Mouse (Mus musculus): ENCODE results near the gene Hbs1l. TPM values are rescaled to one million over a fixed set of nuclear protein-coding genes. Genes with fewer than 3 reads are reported as not detected.

Gene Hbs1l
- polyA plus RNA-seq, 1 experiment from 2014 or later, result 142 TPM

- no peak overlapping the region for H3K4me3 ChIP-seq (ENCODE audit: low read depth, low read length)
- no peak overlapping the region for H3K27ac ChIP-seq (ENCODE audit: low read depth, low read length)
- H3K27me3 ChIP-seq (ENCODE audit: control insufficient read depth, insufficient read depth, low read length), result no peaks in the 10 kb centered on the region
- H3K36me3 ChIP-seq (ENCODE audit: control insufficient read depth, insufficient read depth, low read length), result peaks cover 10% of the 10 kb centered on the region
- DNase-seq (ENCODE audit: low spot score, missing footprints), result no peak
- no peak overlapping the region for H3K9ac ChIP-seq (ENCODE audit: low read length)
- no peaks in the 10 kb centered on the region for H3K4me1 ChIP-seq (ENCODE audit: control insufficient read depth, insufficient read depth, low read length)
- H3K9me3 ChIP-seq (ENCODE audit: control insufficient read depth, low read length), result no peaks in the 10 kb centered on the region
- no peak for ATAC-seq (ENCODE audit: low FRiP score)
- H3K4me2 ChIP-seq, result no peak overlapping the region
- WGBS, result 94% methylated on average over 7 of the region's 7 CpGs
Observed at GRCm38 (mm10) chr10:21364946-21365345, 69.2 kb downstream of the Hbs1l start.

GRCm38 (mm10) chr10:21365897-21366296, 70.1 kb downstream of the Hbs1l start:
- DNase-seq (ENCODE audit: low spot score, missing footprints) (no peak), ATAC-seq (ENCODE audit: low FRiP score) (no peak)
- 87% methylated on average over 4 of the region's 4 CpGs for WGBS
- peaks cover 10% of the 10 kb centered on the region for H3K36me3 ChIP-seq (ENCODE audit: control insufficient read depth, insufficient read depth, low read length)
- no peaks in the 10 kb centered on the region for H3K9me3 ChIP-seq (ENCODE audit: control insufficient read depth, low read length)
- H3K4me2 ChIP-seq, result no peak overlapping the region
- H3K4me3 ChIP-seq (ENCODE audit: low read depth, low read length), result no peak overlapping the region
- no peaks in the 10 kb centered on the region for H3K4me1 ChIP-seq (ENCODE audit: control insufficient read depth, insufficient read depth, low read length)
- H3K27ac ChIP-seq (ENCODE audit: low read depth, low read length), result no peak overlapping the region
- no peak overlapping the region for H3K9ac ChIP-seq (ENCODE audit: low read length)
- no peaks in the 10 kb centered on the region for H3K27me3 ChIP-seq (ENCODE audit: control insufficient read depth, insufficient read depth, low read length)

GRCm38 (mm10) chr10:21366471-21366870, 70.7 kb downstream of the Hbs1l start:
- H3K4me3 ChIP-seq (ENCODE audit: low read depth, low read length), result no peak overlapping the region
- ATAC-seq (ENCODE audit: low FRiP score) (no peak), DNase-seq (ENCODE audit: low spot score, missing footprints) (no peak)
- no peaks in the 10 kb centered on the region for H3K9me3 ChIP-seq (ENCODE audit: control insufficient read depth, low read length)
- H3K9ac ChIP-seq (ENCODE audit: low read length), result no peak overlapping the region
- no peaks in the 10 kb centered on the region for H3K4me1 ChIP-seq (ENCODE audit: control insufficient read depth, insufficient read depth, low read length)
- WGBS, result 72% methylated on average over 3 of the region's 3 CpGs
- no peaks in the 10 kb centered on the region for H3K27me3 ChIP-seq (ENCODE audit: control insufficient read depth, insufficient read depth, low read length)
- no peak overlapping the region for H3K4me2 ChIP-seq
- H3K27ac ChIP-seq (ENCODE audit: low read depth, low read length), result no peak overlapping the region
- H3K36me3 ChIP-seq (ENCODE audit: control insufficient read depth, insufficient read depth, low read length), result peaks cover 10% of the 10 kb centered on the region

- no peak overlapping the region for H3K4me3 ChIP-seq (ENCODE audit: low read depth, low read length)
- no peak overlapping the region for H3K27ac ChIP-seq (ENCODE audit: low read depth, low read length)
- no peak overlapping the region for H3K4me2 ChIP-seq
- H3K27me3 ChIP-seq (ENCODE audit: control insufficient read depth, insufficient read depth, low read length), result no peaks in the 10 kb centered on the region
- peaks cover 10% of the 10 kb centered on the region for H3K36me3 ChIP-seq (ENCODE audit: control insufficient read depth, insufficient read depth, low read length)
- WGBS, result 94% methylated on average over 9 of the region's 9 CpGs
- no peaks in the 10 kb centered on the region for H3K4me1 ChIP-seq (ENCODE audit: control insufficient read depth, insufficient read depth, low read length)
- DNase-seq (ENCODE audit: low spot score, missing footprints), result no peak
- no peak overlapping the region for H3K9ac ChIP-seq (ENCODE audit: low read length)
- ATAC-seq (ENCODE audit: low FRiP score), result no peak
- H3K9me3 ChIP-seq (ENCODE audit: control insufficient read depth, low read length), result no peaks in the 10 kb centered on the region
Observed at GRCm38 (mm10) chr10:21367481-21367880, 71.7 kb downstream of the Hbs1l start.

GRCm38 (mm10) chr10:21369586-21369985, 73.8 kb downstream of the Hbs1l start:
- Histone ChIP-seq H3K4me2 (no peak overlapping the region), H3K9ac (ENCODE audit: low read length) (no peak overlapping the region), H3K27ac (ENCODE audit: low read depth, low read length) (no peak overlapping the region), H3K36me3 (ENCODE audit: control insufficient read depth, insufficient read depth, low read length) (peaks cover 10% of the 10 kb centered on the region), H3K9me3 (ENCODE audit: control insufficient read depth, low read length) (no peaks in the 10 kb centered on the region), H3K27me3 (ENCODE audit: control insufficient read depth, insufficient read depth, low read length) (no peaks in the 10 kb centered on the region), H3K4me3 (ENCODE audit: low read depth, low read length) (no peak overlapping the region), H3K4me1 (ENCODE audit: control insufficient read depth, insufficient read depth, low read length) (no peaks in the 10 kb centered on the region)
- 44% methylated on average over 2 of the region's 2 CpGs for WGBS
- DNase-seq (ENCODE audit: low spot score, missing footprints) (no peak), ATAC-seq (ENCODE audit: low FRiP score) (no peak)

- H3K9ac ChIP-seq (ENCODE audit: low read length), result no peak overlapping the region
- no peaks in the 10 kb centered on the region for H3K27me3 ChIP-seq (ENCODE audit: control insufficient read depth, insufficient read depth, low read length)
- no peak overlapping the region for H3K4me3 ChIP-seq (ENCODE audit: low read depth, low read length)
- no peaks in the 10 kb centered on the region for H3K9me3 ChIP-seq (ENCODE audit: control insufficient read depth, low read length)
- ATAC-seq (ENCODE audit: low FRiP score), result no peak
- H3K27ac ChIP-seq (ENCODE audit: low read depth, low read length), result no peak overlapping the region
- no peaks in the 10 kb centered on the region for H3K4me1 ChIP-seq (ENCODE audit: control insufficient read depth, insufficient read depth, low read length)
- no peak for DNase-seq (ENCODE audit: low spot score, missing footprints)
- WGBS, result 94% methylated on average over 6 of the region's 6 CpGs
- peaks cover 8% of the 10 kb centered on the region for H3K36me3 ChIP-seq (ENCODE audit: control insufficient read depth, insufficient read depth, low read length)
- H3K4me2 ChIP-seq, result no peak overlapping the region
Observed at GRCm38 (mm10) chr10:21372271-21372670, 76.5 kb downstream of the Hbs1l start.

GRCm38 (mm10) chr10:21376682-21377473, 81.1 kb downstream of the Hbs1l start, which contains the start of gene Aldh8a1:
Aldh8a1 (plus strand) TSS chr10:21377291.
- H3K9ac ChIP-seq (ENCODE audit: low read length), result no peak within 1 kb of the TSS
- WGBS, result 93% methylated on average over 13 of the region's 13 CpGs

GRCm38 (mm10) chr10:21378196-21378944, 82.6 kb downstream of the Hbs1l start:
- 74% methylated on average over 9 of the region's 9 CpGs for WGBS
- H3K36me3 ChIP-seq (ENCODE audit: control insufficient read depth, insufficient read depth, low read length), result no peaks in the 10 kb centered on the region
- no peaks in the 10 kb centered on the region for H3K27me3 ChIP-seq (ENCODE audit: control insufficient read depth, insufficient read depth, low read length)
- H3K9me3 ChIP-seq (ENCODE audit: control insufficient read depth, low read length), result no peaks in the 10 kb centered on the region
- H3K4me2 ChIP-seq, result no peak overlapping the region
- DNase-seq (ENCODE audit: low spot score, missing footprints), result no peak
- no peak overlapping the region for H3K27ac ChIP-seq (ENCODE audit: low read depth, low read length)
- no peaks in the 10 kb centered on the region for H3K4me1 ChIP-seq (ENCODE audit: control insufficient read depth, insufficient read depth, low read length)
- H3K4me3 ChIP-seq (ENCODE audit: low read depth, low read length), result no peak overlapping the region
- ATAC-seq (ENCODE audit: low FRiP score), result no peak
- H3K9ac ChIP-seq (ENCODE audit: low read length), result no peak overlapping the region

More at GRCm38 (mm10) chr10:21376682-21377473, 81.1 kb downstream of the Hbs1l start, which contains the start of gene Aldh8a1:
- Histone ChIP-seq H3K9me3 (ENCODE audit: control insufficient read depth, low read length) (no peaks in the 10 kb centered on the region), H3K4me2 (no peak within 1 kb of the TSS), H3K4me3 (ENCODE audit: low read depth, low read length) (no peak within 1 kb of the TSS), H3K27ac (ENCODE audit: low read depth, low read length) (no peak within 1 kb of the TSS), H3K4me1 (ENCODE audit: control insufficient read depth, insufficient read depth, low read length) (no peaks in the 10 kb centered on the region), H3K36me3 (ENCODE audit: control insufficient read depth, insufficient read depth, low read length) (no peaks in the 10 kb centered on the region), H3K27me3 (ENCODE audit: control insufficient read depth, insufficient read depth, low read length) (no peaks in the 10 kb centered on the region)
- ATAC-seq (ENCODE audit: low FRiP score), result no peak
- DNase-seq (ENCODE audit: low spot score, missing footprints), result peak; percentile 39

GRCm38 (mm10) chr10:21382914-21383313, 87.1 kb downstream of the Hbs1l start:
- Histone ChIP-seq H3K4me3 (ENCODE audit: low read depth, low read length) (no peak overlapping the region), H3K4me2 (no peak overlapping the region), H3K27ac (ENCODE audit: low read depth, low read length) (no peak overlapping the region), H3K36me3 (ENCODE audit: control insufficient read depth, insufficient read depth, low read length) (no peaks in the 10 kb centered on the region), H3K9me3 (ENCODE audit: control insufficient read depth, low read length) (no peaks in the 10 kb centered on the region), H3K27me3 (ENCODE audit: control insufficient read depth, insufficient read depth, low read length) (no peaks in the 10 kb centered on the region), H3K9ac (ENCODE audit: low read length) (no peak overlapping the region), H3K4me1 (ENCODE audit: control insufficient read depth, insufficient read depth, low read length) (no peaks in the 10 kb centered on the region)
- ATAC-seq (ENCODE audit: low FRiP score) (no peak), DNase-seq (ENCODE audit: low spot score, missing footprints) (no peak)
- 27% methylated on average over 6 of the region's 6 CpGs for WGBS

All from midbrain, embryonic 11.5 days (tissue).